Mouse (Mus musculus): ENCODE results near the gene Fam178b. TPM values are rescaled to one million over a fixed set of nuclear protein-coding genes. Genes with fewer than 3 reads are reported as not detected.

Fam178b gene
- total and polyA plus RNA-seq, 3 experiments: not detected

GRCm38 (mm10) chr1:36696411-36696810 lies 13.4 kb upstream of the Fam178b start:
- H3K9me3 ChIP-seq (replicated peaks): no peaks in the 10 kb centered on the region
- DNase-seq (ENCODE audit: low spot score) (no peak), ATAC-seq (ENCODE audit: extremely low read depth, insufficient number of reproducible peaks, low FRiP score, poor library complexity, severe bottlenecking) (no peak)
- TF ChIP-seq POLR2AphosphoS5 (IDR thresholded peaks at IDR 0.05; ENCODE audit: insufficient replicate concordance, low read depth, low read length) (no peak), GATA2 (IDR thresholded peaks at IDR 0.05; ENCODE audit: borderline replicate concordance, low read depth, low read length) (no peak), TAL1 (conservative IDR thresholded peaks at IDR 0.05; ENCODE audit: low read depth, low read length) (no peak), GATA1 (IDR thresholded peaks at IDR 0.05; ENCODE audit: borderline replicate concordance, low read length) (no peak), CTCF (IDR thresholded peaks at IDR 0.05; ENCODE audit: low read depth, low read length) (no peak)
- H3K4me1 ChIP-seq (ENCODE audit: insufficient read depth, low read depth, low read length): peaks cover 24% of the 10 kb centered on the region
- H3K27me3 ChIP-seq (ENCODE audit: insufficient read depth, low read length): no peaks in the 10 kb centered on the region
- H3K36me3 ChIP-seq (replicated peaks): peaks cover 86% of the 10 kb centered on the region
- H3K4me3 ChIP-seq (ENCODE audit: low read depth, low read length): no peak overlapping the region

GRCm38 (mm10) chr1:36694871-36695270 lies 11.9 kb upstream of the Fam178b start:
- H3K36me3 ChIP-seq (replicated peaks): peaks cover 70% of the 10 kb centered on the region
- no peak for TF ChIP-seq TAL1 (conservative IDR thresholded peaks at IDR 0.05; ENCODE audit: low read depth, low read length)
- TF ChIP-seq CTCF (IDR thresholded peaks at IDR 0.05; ENCODE audit: low read depth, low read length): no peak
- no peak for TF ChIP-seq GATA1 (IDR thresholded peaks at IDR 0.05; ENCODE audit: borderline replicate concordance, low read length)
- TF ChIP-seq GATA2 (IDR thresholded peaks at IDR 0.05; ENCODE audit: borderline replicate concordance, low read depth, low read length): no peak
- no peak for TF ChIP-seq POLR2AphosphoS5 (IDR thresholded peaks at IDR 0.05; ENCODE audit: insufficient replicate concordance, low read depth, low read length)

GRCm38 (mm10) chr1:36691271-36692155 lies 8.5 kb upstream of the Fam178b start, which contains the start of gene Cox5b:
Gene Cox5b, plus strand, starts transcription at chr1:36691449.
- no peak for TF ChIP-seq POLR2AphosphoS5 (IDR thresholded peaks at IDR 0.05; ENCODE audit: insufficient replicate concordance, low read depth, low read length)
- no peak for TF ChIP-seq GATA2 (IDR thresholded peaks at IDR 0.05; ENCODE audit: borderline replicate concordance, low read depth, low read length)
- no peak for TF ChIP-seq TAL1 (conservative IDR thresholded peaks at IDR 0.05; ENCODE audit: low read depth, low read length)
- no peak for TF ChIP-seq CTCF (IDR thresholded peaks at IDR 0.05; ENCODE audit: low read depth, low read length)
- no peak for TF ChIP-seq GATA1 (IDR thresholded peaks at IDR 0.05; ENCODE audit: borderline replicate concordance, low read length)
- Histone ChIP-seq H3K36me3 (replicated peaks) (peaks cover 38% of the 10 kb centered on the region), H3K4me1 (ENCODE audit: insufficient read depth, low read depth, low read length) (peaks cover 25% of the 10 kb centered on the region), H3K27me3 (ENCODE audit: insufficient read depth, low read length) (0 out of 2 replicates have a peak, but pooled peaks cover 4% of the 10 kb centered on the region), H3K9me3 (replicated peaks) (no peaks in the 10 kb centered on the region), H3K4me3 (ENCODE audit: low read depth, low read length) (peak within 1 kb of the TSS; percentile 80)
- peak; percentile 94 for ATAC-seq (ENCODE audit: extremely low read depth, insufficient number of reproducible peaks, low FRiP score, poor library complexity, severe bottlenecking)
- peak; percentile 99 for DNase-seq (ENCODE audit: low spot score)

More at GRCm38 (mm10) chr1:36694871-36695270, 11.9 kb upstream of the Fam178b start:
- no peak for ATAC-seq (ENCODE audit: extremely low read depth, insufficient number of reproducible peaks, low FRiP score, poor library complexity, severe bottlenecking)
- peaks cover 33% of the 10 kb centered on the region for H3K4me1 ChIP-seq (ENCODE audit: insufficient read depth, low read depth, low read length)
- H3K9me3 ChIP-seq (replicated peaks): no peaks in the 10 kb centered on the region
- no peak overlapping the region for H3K4me3 ChIP-seq (ENCODE audit: low read depth, low read length)
- no peak for DNase-seq (ENCODE audit: low spot score)
- H3K27me3 ChIP-seq (ENCODE audit: insufficient read depth, low read length): no peaks in the 10 kb centered on the region

- DNase-seq (ENCODE audit: low spot score): no peak
- ATAC-seq (ENCODE audit: extremely low read depth, insufficient number of reproducible peaks, low FRiP score, poor library complexity, severe bottlenecking): no peak
- peak overlapping the region; percentile 80 for H3K4me3 ChIP-seq (ENCODE audit: low read depth, low read length)
- H3K36me3 ChIP-seq (replicated peaks): peaks cover 34% of the 10 kb centered on the region
- H3K4me1 ChIP-seq (ENCODE audit: insufficient read depth, low read depth, low read length): peaks cover 25% of the 10 kb centered on the region
- TF ChIP-seq GATA2 (IDR thresholded peaks at IDR 0.05; ENCODE audit: borderline replicate concordance, low read depth, low read length) (no peak), POLR2AphosphoS5 (IDR thresholded peaks at IDR 0.05; ENCODE audit: insufficient replicate concordance, low read depth, low read length) (no peak), CTCF (IDR thresholded peaks at IDR 0.05; ENCODE audit: low read depth, low read length) (no peak), TAL1 (conservative IDR thresholded peaks at IDR 0.05; ENCODE audit: low read depth, low read length) (no peak), GATA1 (IDR thresholded peaks at IDR 0.05; ENCODE audit: borderline replicate concordance, low read length) (no peak)
- H3K9me3 ChIP-seq (replicated peaks): no peaks in the 10 kb centered on the region
- 0 out of 2 replicates have a peak, but pooled peaks cover 4% of the 10 kb centered on the region for H3K27me3 ChIP-seq (ENCODE audit: insufficient read depth, low read length)
Measured at GRCm38 (mm10) chr1:36690671-36691235, 7.8 kb upstream of the Fam178b start.

- Histone ChIP-seq H3K4me1 (ENCODE audit: insufficient read depth, low read depth, low read length) (no peaks in the 10 kb centered on the region), H3K27me3 (ENCODE audit: insufficient read depth, low read length) (peaks cover 27% of the 10 kb centered on the region), H3K4me3 (ENCODE audit: low read depth, low read length) (no peak overlapping the region), H3K9me3 (replicated peaks) (no peaks in the 10 kb centered on the region), H3K36me3 (replicated peaks) (no peaks in the 10 kb centered on the region)
- DNase-seq (ENCODE audit: low spot score): peak; percentile 66
- TF ChIP-seq CTCF (IDR thresholded peaks at IDR 0.05; ENCODE audit: low read depth, low read length) (0 out of 2 replicates have a peak, but pooled peaks have one; percentile 21), POLR2AphosphoS5 (IDR thresholded peaks at IDR 0.05; ENCODE audit: insufficient replicate concordance, low read depth, low read length) (no peak)
- ATAC-seq (ENCODE audit: extremely low read depth, insufficient number of reproducible peaks, low FRiP score, poor library complexity, severe bottlenecking): peak; percentile 63
Measured at GRCm38 (mm10) chr1:36683810-36684467, 956 bp upstream of the Fam178b start.

GRCm38 (mm10) chr1:36680893-36681292 lies 2.1 kb downstream of the Fam178b start:
- Histone ChIP-seq H3K4me1 (ENCODE audit: insufficient read depth, low read depth, low read length) (no peaks in the 10 kb centered on the region), H3K4me3 (ENCODE audit: low read depth, low read length) (no peak overlapping the region), H3K9me3 (replicated peaks) (no peaks in the 10 kb centered on the region), H3K27me3 (ENCODE audit: insufficient read depth, low read length) (peaks cover 38% of the 10 kb centered on the region), H3K36me3 (replicated peaks) (no peaks in the 10 kb centered on the region)
- no peak for TF ChIP-seq GATA1 (IDR thresholded peaks at IDR 0.05; ENCODE audit: borderline replicate concordance, low read length)
- TF ChIP-seq CTCF (IDR thresholded peaks at IDR 0.05; ENCODE audit: low read depth, low read length): no peak
- TF ChIP-seq TAL1 (conservative IDR thresholded peaks at IDR 0.05; ENCODE audit: low read depth, low read length): no peak
- TF ChIP-seq POLR2AphosphoS5 (IDR thresholded peaks at IDR 0.05; ENCODE audit: insufficient replicate concordance, low read depth, low read length): no peak
- no peak for TF ChIP-seq GATA2 (IDR thresholded peaks at IDR 0.05; ENCODE audit: borderline replicate concordance, low read depth, low read length)
- ATAC-seq (ENCODE audit: extremely low read depth, insufficient number of reproducible peaks, low FRiP score, poor library complexity, severe bottlenecking) (no peak), DNase-seq (ENCODE audit: low spot score) (no peak)

Data from G1E (cell line).